Mouse (Mus musculus) cerebellum, adult 2 months (tissue): ENCODE results near the gene Ano4. TPM values are rescaled to one million over a fixed set of nuclear protein-coding genes. Genes with fewer than 3 reads are reported as not detected.

Source experiments
- DNase-seq, 2 experiments: peaks; one replicate each; pipeline ENCODE4 v3.0.0; 2021
- H3K27ac ChIP-seq: fragments of 200-500 bp; 2 replicates; pipeline ENCODE4 v1.5.1; 2012; ENCODE audit warnings: low read length, control low read depth, inconsistent platforms; ENCODE audit not compliant: insufficient read depth
- H3K27me3 ChIP-seq: fragments of 200-500 bp; 2 replicates; pipeline ENCODE4 v1.6.1; 2012; ENCODE audit warnings: inconsistent platforms, mild to moderate bottlenecking, low read length, moderate library complexity; ENCODE audit not compliant: control insufficient read depth, insufficient read depth
- H3K4me1 ChIP-seq: fragments of 200-500 bp; 2 replicates; pipeline ENCODE4 v1.6.1; 2011; ENCODE audit warnings: low read length; ENCODE audit not compliant: control insufficient read depth, insufficient read depth
- H3K4me3 ChIP-seq: fragments of 200-500 bp; replicated peaks from 2 replicates; pipeline ENCODE3; 2011; ENCODE audit warnings: mild to moderate bottlenecking, low read depth, low read length, control low read depth; ENCODE audit not compliant: insufficient read depth
- CTCF ChIP-seq: fragments of 200-500 bp; IDR thresholded peaks from 2 replicates; pipeline ENCODE4 v1.5.1; 2011; ENCODE audit warnings: low read depth, mild to moderate bottlenecking, control low read depth, low read length, moderate library complexity, borderline replicate concordance; ENCODE audit not compliant: insufficient read depth
- POLR2A ChIP-seq: fragments of 200-500 bp; IDR thresholded peaks from 2 replicates; pipeline ENCODE4 v1.6.1; 2011; ENCODE audit warnings: low read length, control low read depth, borderline replicate concordance; ENCODE audit not compliant: insufficient read depth
- WGBS: fragments of 180-500 bp; shearing (Covaris S2); methylation state at CpG from one replicate; pipeline ENCODE4 v1.1.7; 2018; 5-methylcytosine and 5-hydroxymethylcytosine counted together
- polyA plus RNA-seq: library from polyadenylated mRNA; depleted of rRNA; stranded (reverse); fragments of >200 nt; gene quantifications from 2 replicates; pipeline ENCODE4 v1.2.3, GENCODE M21; 2012

Ano4 gene
- polyA plus RNA-seq, 1 experiment = 17.9 TPM

DNA sequence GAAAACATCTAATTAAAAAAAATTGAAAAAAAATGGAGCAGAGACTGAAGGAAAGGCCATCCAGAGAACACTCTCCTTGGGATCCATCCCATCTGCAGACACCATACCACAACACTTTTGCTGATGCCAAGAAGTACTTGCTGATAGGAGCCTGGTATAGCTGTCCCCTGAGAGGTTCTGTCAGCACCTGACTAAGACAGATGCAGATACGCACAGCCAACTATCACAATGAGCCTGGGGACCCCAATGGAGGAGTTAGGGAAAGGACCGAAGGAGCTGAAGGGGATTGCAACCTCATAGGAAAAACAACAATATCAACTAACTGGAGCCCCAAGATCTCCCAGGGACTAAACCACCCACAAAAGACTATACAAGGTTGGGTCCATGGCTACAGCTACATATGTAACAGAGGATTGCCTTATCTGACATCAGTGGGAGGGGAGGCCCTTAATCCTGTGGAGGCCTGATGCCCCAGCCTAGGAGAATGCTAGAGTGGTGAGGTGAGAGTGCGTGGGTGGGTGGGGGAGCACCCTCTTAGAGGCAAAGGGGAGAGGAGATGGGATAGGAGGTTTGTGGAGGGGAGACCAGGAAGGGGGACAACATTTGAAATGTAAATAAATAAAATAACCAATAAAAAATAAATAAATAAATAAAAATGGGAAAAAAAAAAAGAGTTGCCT, 71.4 kb downstream of the Ano4 start:
- H3K4me3 ChIP-seq = no peak overlapping the region
- 93% methylated on average over 3 of the region's 3 CpGs for WGBS
- no peaks in the 10 kb centered on the region for H3K4me1 ChIP-seq
- no peak for DNase-seq
- no peak overlapping the region for H3K27ac ChIP-seq
- TF ChIP-seq CTCF (no peak), POLR2A (no peak)
- H3K27me3 ChIP-seq = no peaks in the 10 kb centered on the region

- H3K27ac ChIP-seq = no peak overlapping the region
- H3K27me3 ChIP-seq = no peaks in the 10 kb centered on the region
- WGBS = 88% methylated on average over 3 of the region's 3 CpGs
- H3K4me3 ChIP-seq = no peak overlapping the region
- no peaks in the 10 kb centered on the region for H3K4me1 ChIP-seq
- no peak for DNase-seq
- TF ChIP-seq POLR2A = no peak
- no peak for TF ChIP-seq CTCF
Observed at GRCm38 (mm10) chr10:89267312-89267711, 77.2 kb downstream of the Ano4 start.

DNA sequence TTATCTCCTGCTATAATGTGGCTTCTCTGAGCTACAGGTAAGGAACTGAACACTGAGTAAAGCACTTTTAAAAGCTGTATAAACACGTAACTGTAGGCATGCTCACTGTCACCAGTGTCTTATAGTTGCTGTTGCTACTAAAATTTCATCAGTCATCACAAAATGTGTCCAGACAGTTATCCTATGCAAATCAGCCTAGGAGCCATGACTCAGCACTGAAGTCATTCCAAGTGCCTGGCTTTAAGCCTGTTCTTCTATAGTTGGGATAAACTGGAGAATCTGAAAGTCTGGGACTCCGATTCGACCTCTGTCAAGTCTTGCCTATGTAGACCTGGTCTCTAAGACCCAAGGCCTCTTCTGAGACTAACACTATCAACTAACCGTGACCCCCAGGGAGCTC, 81.2 kb downstream of the Ano4 start:
- Histone ChIP-seq H3K27me3 (no peaks in the 10 kb centered on the region), H3K4me1 (no peaks in the 10 kb centered on the region; the same call in 1 of the 2 replicates), H3K4me3 (no peak overlapping the region), H3K27ac (no peak overlapping the region)
- TF ChIP-seq CTCF = no peak
- TF ChIP-seq POLR2A = no peak
- DNase-seq = no peak
- 75% methylated on average over 4 of the region's 4 CpGs for WGBS

DNA sequence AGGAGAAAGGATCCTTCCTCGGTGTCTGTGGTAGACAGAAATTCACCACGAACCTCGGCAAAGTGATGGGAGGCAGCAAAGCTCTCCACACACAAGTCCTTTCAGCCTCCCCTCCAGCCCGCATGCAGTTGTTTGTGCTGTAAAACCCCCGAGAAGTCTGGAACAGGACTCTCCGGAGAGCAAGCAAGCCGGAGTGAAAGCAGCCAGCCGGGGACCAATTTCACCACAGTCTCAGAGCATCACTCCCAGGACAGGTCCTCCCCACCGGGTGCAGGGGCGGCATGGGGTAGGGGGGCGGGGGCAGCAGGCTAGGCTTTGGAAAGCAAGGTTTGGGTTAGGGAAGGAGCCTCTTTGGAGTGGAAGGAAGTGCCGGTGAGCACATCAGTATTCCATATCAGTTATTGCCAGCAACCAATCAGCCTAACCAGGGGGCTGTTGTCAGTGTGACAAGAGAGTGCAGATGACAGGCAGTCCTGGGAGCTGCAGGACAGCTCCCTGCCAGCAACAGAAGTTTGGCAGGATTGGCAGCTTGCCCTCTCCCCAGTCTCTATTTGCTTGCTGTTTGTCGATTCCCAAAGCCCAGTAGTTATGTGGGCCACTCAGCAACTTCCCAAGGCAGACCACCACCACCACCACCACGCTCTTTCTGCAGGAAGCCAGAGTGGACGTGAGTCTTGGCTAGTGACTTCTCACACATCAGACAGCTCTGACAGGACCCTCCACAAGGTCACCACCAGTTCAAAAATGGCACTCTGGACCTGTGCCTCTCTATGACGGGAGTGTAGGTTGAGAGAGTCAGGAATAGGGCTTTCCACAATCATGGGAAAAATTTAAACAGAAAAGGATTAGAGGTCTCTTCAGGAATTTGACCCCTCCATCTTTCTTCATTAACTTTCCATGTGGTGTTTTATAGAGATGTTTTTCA, 86.8 kb downstream of the Ano4 start:
- peak overlapping the region; percentile 51 for H3K4me3 ChIP-seq
- no peak overlapping the region for H3K27ac ChIP-seq
- H3K27me3 ChIP-seq = no peaks in the 10 kb centered on the region
- WGBS = 8% methylated on average over 16 of the region's 16 CpGs
- DNase-seq = peak; percentile 17 to 20
- H3K4me1 ChIP-seq = no peaks in the 10 kb centered on the region; the same call in 1 of the 2 replicates
- TF ChIP-seq CTCF = no peak
- TF ChIP-seq POLR2A = no peak

- DNase-seq = peak; percentile 10 to 25
- Histone ChIP-seq H3K4me3 (peak overlapping the region; percentile 51), H3K27me3 (no peaks in the 10 kb centered on the region), H3K27ac (no peak overlapping the region), H3K4me1 (no peaks in the 10 kb centered on the region; the same call in 1 of the 2 replicates)
- TF ChIP-seq CTCF (no peak), POLR2A (no peak)
- WGBS = 2% methylated on average over 17 of the region's 17 CpGs
Observed at GRCm38 (mm10) chr10:89256762-89257456, 87.7 kb downstream of the Ano4 start.

GRCm38 (mm10) chr10:89254765-89255164, 89.8 kb downstream of the Ano4 start:
- no peak for DNase-seq
- Histone ChIP-seq H3K4me3 (no peak overlapping the region), H3K27me3 (no peaks in the 10 kb centered on the region), H3K27ac (no peak overlapping the region), H3K4me1 (no peaks in the 10 kb centered on the region)
- no peak for TF ChIP-seq POLR2A
- WGBS = 66% methylated on average over 5 of the region's 5 CpGs

GRCm38 (mm10) chr10:89253799-89254198, 90.8 kb downstream of the Ano4 start:
- no peak for DNase-seq
- 62% methylated on average over 3 of the region's 3 CpGs for WGBS
- TF ChIP-seq CTCF (no peak), POLR2A (no peak)
- Histone ChIP-seq H3K27ac (no peak overlapping the region), H3K27me3 (no peaks in the 10 kb centered on the region), H3K4me3 (no peak overlapping the region), H3K4me1 (no peaks in the 10 kb centered on the region)

- TF ChIP-seq CTCF (no peak), POLR2A (no peak)
- Histone ChIP-seq H3K4me1 (no peaks in the 10 kb centered on the region), H3K27me3 (no peaks in the 10 kb centered on the region), H3K27ac (no peak overlapping the region; the same call in 1 of the 2 replicates), H3K4me3 (no peak overlapping the region)
- DNase-seq = peak in 1 of 2 experiments; percentile 5
- 93% methylated on average over 5 of the region's 5 CpGs for WGBS
Observed at GRCm38 (mm10) chr10:89252636-89253035, 91.9 kb downstream of the Ano4 start.
